Mouse (Mus musculus) skeletal muscle tissue, adult 2 months (tissue): ENCODE results near the gene Zfp983.
A peak's percentile ranks its signal among the peaks of the same experiment; 100 is the strongest.
"Not testable (repeated sequence)": the region's sequence is repeated elsewhere in the genome, so short reads cannot be mapped to it uniquely, and the experiment has no call there.

Source experiments
- DNase-seq: peaks from one replicate; pipeline ENCODE4 v3.0.0-alpha.2; 2012; ENCODE audit warnings: low read depth, low spot score

Gene Zfp983

DNA sequence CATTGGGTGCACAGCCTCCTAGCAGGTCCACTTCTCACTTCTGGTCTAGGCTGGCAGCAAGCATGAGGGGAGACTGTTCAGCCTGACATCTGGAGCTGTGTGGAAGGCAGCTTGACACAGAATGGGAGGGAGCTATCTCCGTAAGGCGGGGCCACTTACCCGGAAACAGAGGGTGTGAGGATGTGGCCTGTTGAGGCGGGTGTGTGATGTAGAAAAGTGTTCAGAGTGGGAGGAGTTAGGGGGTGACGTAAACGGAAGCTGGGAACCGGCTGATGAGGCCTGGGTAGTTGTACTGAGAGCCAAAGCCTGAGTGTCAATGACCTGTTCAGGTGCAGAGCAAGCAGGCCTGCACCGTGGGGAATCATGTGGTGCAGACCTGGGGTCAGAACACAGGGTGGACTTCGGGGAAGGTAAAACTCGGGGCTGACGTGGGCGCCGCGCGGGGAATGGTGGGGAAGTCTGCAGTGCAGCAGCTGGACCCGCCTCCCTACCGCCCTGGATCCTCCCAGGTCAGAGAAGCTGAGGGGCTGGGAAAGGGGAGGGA lies at the start of gene Zfp983:
TSS of gene Zfp983 (plus strand) at position 261 of the 544 bp plus-strand sequence.
- DNase-seq: peak; percentile 75

DNA sequence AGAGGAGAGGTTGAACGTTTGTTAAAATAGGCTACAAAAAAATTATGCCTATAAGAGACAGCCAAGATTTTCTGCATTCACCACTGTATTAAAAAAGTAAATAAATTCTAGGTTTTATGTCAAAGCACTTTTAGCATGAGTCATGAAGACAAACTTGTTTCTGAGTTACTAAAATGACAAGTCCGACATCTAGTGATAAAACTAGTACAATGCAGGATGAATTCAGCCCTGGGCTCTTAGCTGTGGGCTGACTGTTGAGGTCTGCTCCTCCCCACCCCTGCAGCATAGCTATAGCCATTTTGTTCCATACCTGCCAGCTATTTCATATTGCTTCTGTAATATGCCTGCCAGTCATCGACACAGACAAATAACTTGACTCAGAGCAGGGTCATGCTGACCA lies 34.1 kb upstream of the Zfp983 start:
- no peak for DNase-seq

DNA sequence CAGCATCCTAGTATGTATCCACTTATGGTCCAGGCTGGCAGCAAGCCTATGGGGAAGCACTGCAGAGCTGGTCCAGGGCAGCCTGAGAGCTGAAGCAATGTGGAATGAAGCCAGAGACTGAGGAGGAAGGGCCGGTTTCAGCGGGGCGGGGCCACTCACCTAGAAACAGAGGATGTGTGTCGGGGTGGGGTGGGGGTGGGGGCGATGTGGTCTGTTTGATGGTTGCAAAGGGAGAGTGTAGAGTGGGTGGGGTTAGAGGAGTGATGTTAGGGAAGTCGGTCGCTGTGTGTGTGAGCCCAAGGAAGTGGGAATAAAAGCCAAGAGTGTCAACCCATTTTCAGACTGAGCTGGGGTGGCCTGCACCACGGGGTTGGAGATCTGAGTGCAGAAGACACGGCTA lies 33.1 kb upstream of the Zfp983 start:
- no peak for DNase-seq

DNA sequence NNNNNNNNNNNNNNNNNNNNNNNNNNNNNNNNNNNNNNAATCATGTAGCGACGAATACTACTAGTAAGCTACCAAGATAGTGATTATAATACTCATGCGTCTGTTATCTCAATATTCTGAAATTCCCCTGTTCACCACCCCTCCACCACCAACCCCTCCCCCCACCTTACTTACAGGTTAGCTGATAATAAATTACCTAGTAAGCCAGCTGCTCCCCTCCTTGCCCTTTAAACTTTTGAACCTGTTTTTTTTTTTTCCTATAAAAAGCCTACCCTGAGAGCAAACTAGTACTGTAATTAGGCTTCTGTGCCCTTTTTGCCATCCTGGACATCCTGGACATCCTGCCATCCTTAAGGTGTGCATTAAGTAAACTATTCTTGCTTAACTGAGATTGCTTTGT lies 26.8 kb upstream of the Zfp983 start:
- DNase-seq: no peak

DNA sequence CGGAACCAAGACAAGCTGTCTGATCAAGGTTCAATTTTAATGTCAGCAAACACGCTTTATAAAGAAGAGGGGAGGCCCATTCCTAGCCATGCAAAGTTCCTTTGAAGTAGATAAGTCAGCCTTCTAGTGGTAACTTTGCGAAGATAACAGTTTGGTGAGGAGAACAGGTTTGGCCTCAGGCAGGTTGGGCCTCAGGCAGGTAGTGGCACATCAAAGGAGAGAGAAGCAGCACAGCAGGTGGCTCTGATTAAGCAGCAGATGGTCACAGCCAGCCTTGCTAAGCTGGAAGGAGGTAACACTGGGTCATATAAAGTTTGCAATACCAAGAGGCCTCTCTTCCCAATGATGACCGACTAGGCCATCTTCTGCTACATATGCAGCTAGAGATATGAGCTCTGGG lies 14.7 kb upstream of the Zfp983 start:
- DNase-seq: not testable (repeated sequence)

DNA sequence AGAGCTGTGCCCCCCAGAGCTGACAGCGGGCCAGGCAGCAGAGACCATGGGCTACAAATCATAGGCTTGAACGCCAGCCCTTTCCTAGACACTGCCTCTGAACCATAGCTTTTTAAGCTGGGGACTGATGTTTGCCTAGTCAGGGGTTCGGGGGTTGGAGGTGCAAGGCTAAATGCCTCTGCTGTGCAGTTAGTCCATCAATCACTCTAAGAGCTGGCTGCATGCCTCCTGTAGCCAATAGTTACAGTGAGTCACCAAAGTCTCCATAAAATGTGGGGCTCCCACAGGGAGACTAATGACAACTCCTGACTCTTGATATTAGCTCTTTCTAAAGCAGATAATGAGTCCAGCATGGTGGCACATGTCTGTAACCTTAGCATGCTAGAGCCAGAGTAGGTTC lies 1.6 kb upstream of the Zfp983 start:
- DNase-seq: no peak

DNA sequence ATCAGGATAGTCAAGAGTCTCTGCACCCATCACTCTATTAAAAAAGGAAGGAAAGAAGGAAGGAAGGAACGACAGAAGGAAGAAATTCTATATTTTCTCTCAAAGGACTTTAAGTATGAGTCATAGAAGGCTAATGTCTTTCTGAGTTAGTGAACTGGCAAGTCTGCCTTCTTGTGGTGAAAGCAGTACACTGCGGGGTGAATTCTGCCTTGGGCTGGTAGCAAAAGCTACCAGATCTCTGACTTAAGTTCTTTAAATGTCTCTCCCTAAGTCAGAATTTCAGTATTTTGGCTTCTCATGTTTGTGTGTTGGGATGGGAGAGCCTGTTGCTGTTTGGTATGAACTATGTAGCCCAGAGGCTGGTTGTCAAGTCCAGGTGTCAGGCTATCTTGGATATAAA lies 488 bp upstream of the Zfp983 start:
- no peak for DNase-seq

DNA sequence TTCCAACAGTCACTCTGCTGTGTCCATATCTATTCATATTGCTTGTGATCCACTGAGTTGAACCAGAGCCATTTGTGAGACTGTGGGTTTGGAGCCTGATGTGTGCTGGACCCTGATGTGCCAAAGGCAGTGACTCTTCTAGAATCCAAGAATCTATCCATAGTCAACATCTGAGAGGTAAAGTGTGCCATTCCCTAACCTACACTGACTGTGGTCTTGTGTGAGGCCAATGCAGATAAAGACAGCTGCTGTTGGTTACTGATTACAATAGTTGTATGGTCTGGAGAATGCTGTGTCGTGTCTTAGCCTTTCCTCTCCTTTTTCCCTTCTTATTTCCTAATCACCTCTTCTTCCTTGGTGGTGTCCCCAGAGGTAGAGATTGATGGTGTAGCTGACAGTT lies 28.4 kb downstream of the Zfp983 start:
- not testable (repeated sequence) for DNase-seq

DNA sequence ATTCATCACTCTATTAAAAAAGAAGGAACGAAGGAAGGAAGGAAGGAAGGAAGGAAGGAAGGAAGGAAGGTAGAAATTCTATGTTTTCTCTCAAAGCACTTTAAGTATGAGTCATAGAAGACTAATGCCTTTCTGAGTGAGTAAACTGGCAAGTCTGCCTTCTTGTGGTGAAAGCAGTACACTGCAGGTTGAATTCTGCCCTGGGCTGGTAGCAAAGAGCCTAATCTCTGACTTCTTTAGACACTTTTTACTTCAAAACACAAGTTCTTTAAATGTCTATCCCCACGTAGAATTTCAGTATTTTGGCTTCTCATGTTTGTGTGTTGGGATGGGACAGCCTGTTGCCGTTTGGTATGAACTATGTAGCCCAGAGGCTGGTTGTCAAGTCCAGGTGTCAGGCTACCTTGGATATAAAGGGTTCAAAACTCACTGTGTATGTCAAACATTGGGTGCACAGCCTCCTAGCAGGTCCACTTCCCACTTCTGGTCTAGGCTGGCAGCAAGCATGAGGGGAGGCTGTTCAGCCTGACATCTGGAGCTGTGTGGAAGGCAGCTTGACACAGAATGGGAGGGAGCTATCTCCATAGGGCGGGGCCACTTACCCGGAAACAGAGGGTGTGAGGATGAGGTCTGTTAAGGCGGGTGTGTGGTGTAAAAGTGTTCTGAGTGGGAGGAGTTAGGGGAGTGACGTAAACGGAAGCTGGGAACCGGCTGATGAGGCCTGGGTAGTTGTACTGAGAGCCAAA lies 29.0 kb downstream of the Zfp983 start:
- peak; percentile 79 for DNase-seq

DNA sequence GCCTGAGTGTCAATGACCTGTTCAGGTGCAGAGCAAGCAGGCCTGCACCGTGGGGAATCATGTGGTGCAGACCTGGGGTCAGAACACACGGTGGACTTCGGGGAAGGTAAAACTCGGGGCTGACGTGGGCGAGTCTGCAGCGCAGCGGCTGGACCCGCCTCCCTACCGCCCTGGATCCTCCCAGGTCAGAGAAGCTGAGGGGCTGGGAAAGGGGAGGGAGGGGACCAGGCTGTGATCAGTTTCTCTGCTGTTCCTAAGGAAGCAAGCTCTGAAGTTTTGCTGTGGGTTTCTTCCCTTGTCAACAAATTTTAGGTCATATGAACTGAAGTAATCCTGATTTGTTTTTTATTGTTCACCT lies 29.6 kb downstream of the Zfp983 start:
- DNase-seq: not testable (repeated sequence)

DNA sequence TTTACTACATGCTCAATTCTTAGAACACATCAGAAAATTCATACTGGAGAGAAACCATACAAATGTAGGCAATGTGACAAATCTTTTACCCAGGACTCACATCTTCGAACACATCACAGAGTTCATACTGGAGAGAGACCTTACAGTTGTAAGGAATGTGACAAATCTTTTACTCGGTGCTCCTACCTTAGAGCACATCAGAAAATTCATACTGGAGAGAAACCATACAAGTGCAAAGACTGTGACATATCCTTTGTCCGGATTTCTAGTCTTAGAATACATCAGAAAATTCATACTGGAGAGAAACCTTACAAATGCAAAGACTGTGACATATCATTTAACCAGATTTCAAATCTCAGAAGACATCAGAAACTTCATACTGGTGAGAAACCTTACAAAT lies 41.1 kb downstream of the Zfp983 start, which contains the start of gene Gm10226:
TSS of gene Gm10226 (plus strand) at position 301 of the 400 bp plus-strand sequence.
- DNase-seq: no peak

DNA sequence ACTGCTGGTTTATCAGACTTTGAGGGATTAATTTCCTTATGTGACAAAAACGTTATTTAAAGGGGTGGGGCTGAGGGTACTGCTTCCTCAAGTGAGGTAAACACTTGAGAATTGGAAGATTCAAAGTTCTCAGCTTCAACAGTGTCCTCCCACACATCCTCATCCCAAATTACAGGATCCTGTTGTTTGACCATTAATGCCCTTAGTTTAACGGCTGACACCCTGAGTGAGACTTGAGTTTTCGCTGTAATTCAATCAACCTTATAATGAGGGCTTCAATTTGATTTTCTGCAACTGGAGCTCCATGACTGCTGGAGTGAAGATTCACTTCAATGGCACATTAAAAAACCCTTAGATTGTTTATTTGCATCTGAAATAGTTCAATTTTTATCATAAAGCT lies 42.9 kb downstream of the Zfp983 start:
- no peak for DNase-seq

DNA sequence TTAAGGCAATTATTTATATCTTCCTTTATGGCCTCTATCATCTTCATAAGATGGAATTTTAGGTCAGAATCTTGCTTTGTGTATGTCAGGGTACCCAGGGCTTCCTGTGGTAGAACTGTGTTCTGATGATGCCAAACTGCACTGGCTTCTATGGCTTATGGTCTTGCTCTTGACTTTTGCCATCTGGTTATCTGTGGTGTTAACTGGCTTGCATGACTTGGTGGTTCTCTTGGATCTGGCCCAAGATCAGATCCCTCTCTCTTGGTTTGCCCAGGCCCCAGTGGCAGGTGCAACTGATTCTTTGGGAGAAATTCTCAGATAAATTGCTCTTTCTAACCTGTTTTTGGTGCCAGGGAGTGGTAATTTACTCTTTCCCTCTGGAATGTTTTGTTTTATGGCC lies 45.6 kb downstream of the Zfp983 start:
- no peak for DNase-seq

DNA sequence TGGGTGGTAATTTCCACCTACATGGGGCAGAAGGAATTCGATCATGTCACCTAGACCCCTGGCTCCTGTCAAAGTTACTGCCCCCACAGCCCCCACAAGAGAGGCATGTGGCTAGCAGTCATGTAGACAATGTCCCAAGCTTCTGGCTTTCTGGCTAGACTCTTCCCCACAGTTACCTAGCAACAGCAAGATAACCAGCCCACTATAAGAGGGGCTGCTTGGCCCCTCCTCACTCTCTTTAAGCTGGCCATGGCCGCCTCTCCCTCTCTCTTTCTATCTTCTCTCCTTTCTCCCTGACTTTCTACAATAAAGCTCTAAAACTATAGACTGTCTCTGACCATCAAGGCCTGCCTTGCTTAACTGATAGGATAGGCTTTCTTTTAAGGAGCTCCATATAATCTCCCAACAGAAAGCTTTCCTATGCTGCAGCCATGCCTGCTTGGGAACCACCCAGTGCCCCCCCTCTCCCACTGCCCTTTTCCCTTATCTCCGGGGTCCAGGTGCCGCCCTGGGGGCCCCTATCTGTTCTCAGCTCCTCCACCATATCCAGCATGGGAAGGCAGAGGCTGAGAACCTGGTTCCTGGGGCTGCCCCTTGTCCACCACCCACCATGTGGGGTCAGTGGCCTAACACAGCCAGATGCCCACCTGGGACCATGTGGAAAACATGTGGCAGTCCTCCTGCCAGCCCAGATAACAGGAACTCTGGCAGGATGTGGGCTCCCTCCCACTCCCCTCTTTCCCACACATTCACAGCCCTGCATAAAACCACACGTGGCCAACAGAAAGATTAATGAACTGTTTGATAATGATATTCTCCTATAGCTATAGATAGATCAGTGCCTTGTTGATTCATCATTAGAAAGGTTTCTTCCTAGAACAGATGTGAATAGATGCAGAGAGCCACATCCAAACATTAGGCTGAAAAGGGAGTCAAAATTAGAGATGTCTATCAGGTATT lies 52.1 kb downstream of the Zfp983 start:
- no peak for DNase-seq

DNA sequence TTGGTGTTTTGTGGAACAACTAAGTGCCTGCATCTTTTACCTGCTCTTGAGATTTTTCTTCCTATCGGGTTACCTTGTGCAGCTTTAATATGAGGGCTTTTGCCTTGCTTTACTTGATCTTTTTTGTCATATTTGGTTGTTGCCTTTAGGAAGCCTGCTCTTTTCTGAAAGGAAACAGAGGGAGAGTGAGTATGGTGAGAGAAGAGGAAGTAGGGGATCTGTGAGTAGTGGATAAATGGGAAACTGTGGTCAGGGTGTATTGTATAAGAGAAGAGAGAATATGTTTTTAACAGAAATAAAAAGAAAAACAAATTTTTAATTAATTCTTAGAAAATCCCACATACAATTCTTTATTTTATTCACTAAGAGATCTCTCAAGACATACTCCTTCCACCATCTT lies 53.0 kb downstream of the Zfp983 start:
- DNase-seq: no peak

DNA sequence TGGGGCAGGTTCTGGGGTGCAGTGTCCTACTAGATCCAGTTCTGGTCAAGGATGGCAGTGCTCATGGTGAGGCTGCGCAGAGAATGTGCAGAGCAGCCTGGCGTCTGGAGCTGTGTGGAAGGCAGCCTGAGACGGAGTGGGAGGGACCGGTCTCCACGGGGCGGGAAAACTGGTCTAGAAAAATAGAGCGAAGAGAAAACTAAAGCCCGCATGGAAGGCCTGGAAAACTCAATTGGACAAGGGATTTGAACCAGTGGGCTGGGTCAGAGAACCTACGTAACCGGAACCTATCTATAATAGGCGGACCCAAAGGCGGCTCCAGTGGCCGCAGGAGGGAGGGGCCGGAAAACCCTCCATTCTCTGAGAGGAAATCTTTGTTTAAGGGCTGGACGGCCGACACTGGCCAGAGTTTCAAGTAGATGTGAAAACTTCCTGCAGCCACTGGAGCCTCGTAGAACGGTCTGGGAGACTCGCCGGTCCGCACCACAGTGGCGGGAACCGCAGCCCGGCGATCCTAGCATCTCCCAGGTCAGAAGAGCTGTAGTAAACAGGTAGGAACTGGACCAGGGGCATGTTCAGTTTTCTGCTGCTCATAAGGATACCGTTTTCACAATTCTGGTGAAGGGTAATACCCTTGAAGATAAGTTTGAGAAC lies 57.0 kb downstream of the Zfp983 start, which contains the start of gene Zfp760:
TSS of gene Zfp760 (plus strand) at position 399 of the 654 bp plus-strand sequence.
- DNase-seq: peak; percentile 74

DNA sequence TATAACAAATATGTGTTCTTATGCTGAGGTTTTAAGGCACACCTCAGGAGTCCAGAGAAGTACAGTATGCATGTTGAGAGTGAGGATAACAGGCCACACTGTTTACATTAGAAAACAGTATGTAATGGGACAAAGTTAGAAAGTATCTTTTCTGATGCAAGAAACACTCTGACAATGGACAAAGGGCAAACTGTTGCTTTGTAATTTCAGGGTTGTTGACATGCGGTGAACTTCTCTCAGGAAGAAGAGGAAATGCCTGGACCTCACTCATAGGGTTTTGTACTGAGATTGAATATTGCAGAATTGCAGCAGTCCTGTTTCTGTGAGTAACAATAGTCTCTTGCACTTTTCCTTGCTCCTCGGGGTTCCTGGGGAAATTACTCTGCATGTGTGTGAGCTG lies 58.0 kb downstream of the Zfp983 start:
- no peak for DNase-seq
